Mouse (Mus musculus) hindbrain, embryonic 14.5 days (tissue): ENCODE measurements around the gene Cpne7. TPM values are rescaled to one million over a fixed set of nuclear protein-coding genes. Genes with fewer than 3 reads are reported as not detected.

Source experiments
- ATAC-seq: fragments of 200-750 bp; cut with Nextera tagmentation; 2 replicates; pipeline ENCODE4 v1.8.0; 2017; ENCODE audit warnings: moderate number of reproducible peaks, mild to moderate bottlenecking, moderate TSS enrichment, moderate library complexity; ENCODE audit not compliant: low FRiP score
- DNase-seq: peaks from one replicate; pipeline ENCODE4 v3.0.0-alpha.2; 2015; ENCODE audit warnings: low spot score
- H3K27ac ChIP-seq: fragments of 300-500 bp; sonication (generic); 2 replicates; pipeline ENCODE4 v1.5.1; 2014; ENCODE audit warnings: mild to moderate bottlenecking, moderate library complexity
- H3K27me3 ChIP-seq: fragments of 300-500 bp; sonication (generic); 2 replicates; pipeline ENCODE4 v1.6.1; 2014; ENCODE audit warnings: mild to moderate bottlenecking, low read length, mixed read lengths; ENCODE audit not compliant: control insufficient read depth, insufficient read depth
- H3K36me3 ChIP-seq: fragments of 300-500 bp; sonication (generic); replicated peaks from 2 replicates; pipeline ENCODE4 v1.6.1; 2014; ENCODE audit not compliant: control insufficient read depth, insufficient read depth
- H3K4me1 ChIP-seq: fragments of 300-500 bp; sonication (generic); replicated peaks from 2 replicates; pipeline ENCODE4 v1.6.1; 2014; ENCODE audit warnings: antibody characterized with exemption, low read length, mixed read lengths; ENCODE audit not compliant: control insufficient read depth, insufficient read depth
- H3K4me2 ChIP-seq: fragments of 300-500 bp; sonication (generic); replicated peaks from 2 replicates; pipeline ENCODE4 v1.6.1; 2014; ENCODE audit warnings: mild to moderate bottlenecking, moderate library complexity
- H3K4me3 ChIP-seq: fragments of 300-500 bp; sonication (generic); replicated peaks from 2 replicates; pipeline ENCODE4 v1.5.1; 2014; ENCODE audit warnings: mild to moderate bottlenecking, low read length
- H3K9ac ChIP-seq: fragments of 300-500 bp; sonication (generic); 2 replicates; pipeline ENCODE4 v1.6.1; 2014
- H3K9me3 ChIP-seq: fragments of 300-500 bp; sonication (generic); 2 replicates; pipeline ENCODE4 v1.6.1; 2016; ENCODE audit warnings: low read length; ENCODE audit not compliant: control insufficient read depth
- WGBS: fragments of 180-500 bp; shearing (Covaris S2); extraction: QIAGEN DNeasy Blood & Tissue Kit; methylation state at CpG from one replicate; pipeline ENCODE4 v1.1.7; 2014; 5-methylcytosine and 5-hydroxymethylcytosine counted together
- polyA plus RNA-seq: library from polyadenylated mRNA; unstranded; fragments of >200 nt; fragmentation: Nextera tagmentation; extraction: Ambion mirVana; gene quantifications from 2 replicates; pipeline ENCODE4 v1.2.1, GENCODE M21; 2014

Gene Cpne7
- polyA plus RNA-seq, 1 experiment from 2014 or later, result 2.2 TPM

DNA sequence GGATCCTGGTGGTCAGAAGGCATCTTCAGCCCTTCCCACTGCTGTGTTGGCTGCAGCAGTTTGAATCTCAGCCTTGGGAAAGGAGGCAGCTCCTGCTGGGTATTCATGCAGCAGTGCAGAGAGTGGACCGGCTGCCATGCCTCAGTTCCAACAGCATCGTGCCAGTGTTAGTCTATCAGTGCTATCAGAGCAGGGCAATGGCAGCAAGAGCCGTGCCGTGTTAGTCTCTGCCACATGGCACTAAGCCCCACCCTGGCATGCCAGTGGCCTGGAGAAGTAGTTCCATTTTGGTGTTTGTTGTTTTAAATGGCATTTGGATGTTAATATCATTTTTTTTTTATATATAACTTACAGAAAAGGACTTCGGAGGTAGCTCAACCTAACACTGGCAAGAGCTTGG lies 8.2 kb upstream of the Cpne7 start:
- Histone ChIP-seq H3K27me3 (no peaks in the 10 kb centered on the region), H3K4me1 (peaks cover under 1% of the 10 kb centered on the region), H3K4me3 (no peak overlapping the region), H3K36me3 (peaks cover 20% of the 10 kb centered on the region), H3K9ac (no peak overlapping the region), H3K27ac (no peak overlapping the region), H3K9me3 (no peaks in the 10 kb centered on the region), H3K4me2 (no peak overlapping the region)
- ATAC-seq, result no peak
- DNase-seq, result no peak
- 90% methylated on average over 5 of the region's 5 CpGs for WGBS

DNA sequence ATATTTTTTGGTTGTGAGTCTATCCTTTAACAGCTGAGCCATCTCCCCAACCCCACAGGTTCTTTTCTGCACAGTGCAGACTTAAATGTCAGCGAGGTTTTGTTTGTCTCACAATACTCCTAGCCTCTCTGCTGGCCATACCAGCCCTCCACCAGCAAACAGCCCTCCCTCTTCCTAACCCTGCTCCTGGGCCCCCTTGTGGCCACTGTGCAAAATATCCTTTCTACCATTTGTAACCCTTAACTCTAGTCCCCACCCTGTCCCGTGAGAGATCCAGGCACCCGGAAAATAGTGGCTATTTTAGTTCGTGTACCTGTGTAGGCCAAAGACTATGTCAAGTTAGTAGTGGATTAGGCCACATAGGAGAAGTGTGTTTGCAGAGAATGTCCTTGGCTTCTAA lies 6.5 kb upstream of the Cpne7 start:
- H3K4me3 ChIP-seq, result no peak overlapping the region
- H3K36me3 ChIP-seq, result peaks cover 3% of the 10 kb centered on the region
- DNase-seq (peak; percentile 47), ATAC-seq (no peak; the same call in 1 of the 2 replicates)
- H3K4me2 ChIP-seq, result no peak overlapping the region
- no peaks in the 10 kb centered on the region for H3K4me1 ChIP-seq
- H3K9ac ChIP-seq, result no peak overlapping the region
- no peaks in the 10 kb centered on the region for H3K9me3 ChIP-seq
- no peak overlapping the region for H3K27ac ChIP-seq
- 19% methylated on average over 4 of the region's 4 CpGs for WGBS
- peaks cover 1% of the 10 kb centered on the region for H3K27me3 ChIP-seq

DNA sequence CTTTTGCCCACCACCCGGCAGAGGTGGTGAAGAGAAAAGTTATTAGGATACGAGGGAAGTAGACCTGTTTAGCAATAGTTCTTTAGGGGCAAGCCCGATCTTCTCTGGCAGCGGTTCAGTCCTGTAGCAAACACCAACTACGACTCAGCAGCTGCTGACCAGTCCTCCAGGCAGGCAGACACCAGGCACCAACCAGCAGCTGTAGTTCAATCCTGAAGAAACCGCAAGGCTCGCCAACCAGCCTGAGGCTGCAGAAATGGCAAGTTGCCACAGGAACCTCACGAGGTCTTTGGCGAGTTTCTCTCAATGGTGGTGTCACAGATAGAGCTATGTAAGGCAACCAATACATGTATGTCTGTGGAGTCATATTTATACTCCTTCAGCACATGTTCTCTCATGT lies 4.3 kb upstream of the Cpne7 start:
- H3K9ac ChIP-seq, result no peak overlapping the region
- no peak overlapping the region for H3K4me3 ChIP-seq
- ATAC-seq (no peak), DNase-seq (no peak)
- H3K36me3 ChIP-seq, result no peaks in the 10 kb centered on the region
- peaks cover 24% of the 10 kb centered on the region for H3K27me3 ChIP-seq
- 80% methylated on average over 9 of the region's 9 CpGs for WGBS
- H3K4me1 ChIP-seq, result peaks cover 8% of the 10 kb centered on the region
- H3K9me3 ChIP-seq, result no peaks in the 10 kb centered on the region
- no peak overlapping the region for H3K4me2 ChIP-seq
- H3K27ac ChIP-seq, result no peak overlapping the region

DNA sequence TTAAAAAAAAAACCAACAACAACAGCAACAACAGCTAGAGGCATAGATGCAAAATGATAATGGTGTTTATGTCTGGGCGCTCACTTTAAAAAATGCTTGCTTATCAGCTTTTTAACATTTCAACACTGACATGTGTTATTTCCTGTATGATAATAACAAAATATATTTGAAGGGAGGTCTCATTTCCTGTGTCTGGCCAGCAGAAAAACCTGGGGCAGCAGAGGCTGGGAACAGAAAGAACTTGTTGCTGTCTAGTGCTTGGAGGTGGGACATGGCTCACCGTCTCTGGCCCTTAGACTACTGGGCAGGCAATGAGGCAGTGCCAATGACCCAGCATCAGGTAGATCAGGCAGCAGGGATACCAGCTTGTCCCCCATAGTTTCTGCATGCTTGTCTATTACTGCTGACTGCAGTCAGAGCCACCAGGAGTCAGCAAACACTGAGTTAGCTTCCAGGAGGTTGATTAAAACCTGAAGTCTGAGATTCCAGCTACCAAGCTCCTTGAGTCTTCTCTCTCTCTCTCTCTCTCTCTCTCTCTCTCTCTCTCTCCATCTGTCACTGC lies 3.2 kb upstream of the Cpne7 start:
- Histone ChIP-seq H3K27ac (no peak overlapping the region), H3K9ac (no peak overlapping the region), H3K4me2 (no peak overlapping the region), H3K4me1 (peaks cover 8% of the 10 kb centered on the region), H3K4me3 (no peak overlapping the region), H3K27me3 (peaks cover 35% of the 10 kb centered on the region), H3K36me3 (no peaks in the 10 kb centered on the region), H3K9me3 (no peaks in the 10 kb centered on the region)
- 71% methylated on average over 2 of the region's 2 CpGs for WGBS
- DNase-seq, result no peak
- no peak for ATAC-seq

DNA sequence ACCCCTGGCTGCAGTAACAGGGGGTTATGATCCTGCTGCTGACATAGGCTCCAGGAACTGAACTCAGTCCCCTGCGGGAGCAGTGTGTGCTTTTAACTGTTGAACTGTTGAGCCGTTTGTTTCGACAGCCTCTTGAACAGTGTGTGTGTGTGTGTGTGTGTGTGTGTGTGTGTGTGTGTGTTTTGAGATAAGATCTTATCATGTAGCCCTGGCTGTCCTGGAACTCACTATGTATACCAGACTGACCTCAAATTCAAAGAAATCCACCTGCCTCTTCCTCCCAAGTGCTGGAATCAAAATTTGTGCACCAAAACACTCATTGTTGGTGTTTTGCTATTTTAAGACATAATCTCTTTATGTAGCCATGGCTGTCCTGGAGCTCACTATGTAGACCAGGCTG lies 2.5 kb upstream of the Cpne7 start:
- Histone ChIP-seq H3K27ac (no peak overlapping the region), H3K36me3 (no peaks in the 10 kb centered on the region), H3K4me1 (peaks cover 8% of the 10 kb centered on the region), H3K27me3 (peaks cover 41% of the 10 kb centered on the region), H3K9ac (no peak overlapping the region), H3K4me3 (no peak overlapping the region), H3K9me3 (no peaks in the 10 kb centered on the region), H3K4me2 (no peak overlapping the region)
- ATAC-seq, result no peak
- 62% methylated on average over 3 of the region's 3 CpGs for WGBS
- DNase-seq, result no peak

DNA sequence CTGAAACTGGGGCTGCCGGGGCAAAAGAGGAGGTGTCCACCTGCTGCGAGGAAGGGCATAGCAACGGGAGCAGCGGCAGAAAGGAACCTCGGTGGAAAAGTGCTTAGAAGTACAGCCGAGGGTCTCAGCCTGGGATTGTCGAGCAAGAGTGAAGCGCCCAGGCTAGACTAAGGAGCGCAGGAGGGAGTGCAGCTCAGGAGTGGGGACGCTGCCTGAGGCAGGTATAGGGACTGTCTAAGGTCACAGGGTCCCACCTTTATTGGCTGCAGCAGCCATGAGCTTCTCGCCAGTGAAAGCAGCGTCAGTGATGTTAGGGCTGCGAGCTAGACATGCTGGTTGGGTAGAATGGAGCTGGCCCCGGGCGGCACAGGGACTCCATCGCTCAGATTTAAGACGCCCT lies 570 bp downstream of the Cpne7 start:
- WGBS, result 2% methylated on average over 17 of the region's 17 CpGs
- H3K9ac ChIP-seq, result peak overlapping the region; percentile 55; the same call in 1 of the 2 replicates
- ATAC-seq, result no peak

DNA sequence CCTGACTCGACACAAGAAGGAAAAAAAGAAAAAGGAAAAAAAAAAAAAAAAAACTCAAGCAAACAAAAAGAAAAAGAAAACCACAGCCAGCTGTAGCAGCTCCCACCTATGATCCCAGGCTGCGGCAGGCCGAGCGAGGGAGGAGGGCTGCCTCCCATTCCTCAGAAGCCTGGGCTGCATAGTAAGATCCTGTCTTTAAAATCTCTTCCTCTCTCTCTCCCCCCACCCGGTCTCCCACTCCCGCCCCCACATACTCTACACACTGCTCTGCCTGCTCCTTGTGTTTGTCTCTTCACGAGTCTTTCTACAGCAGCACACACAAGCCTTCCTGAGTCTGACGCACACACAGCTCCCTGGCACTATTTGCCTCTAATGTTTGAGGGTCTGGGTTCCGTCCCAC lies 4.9 kb downstream of the Cpne7 start:
- H3K9ac ChIP-seq, result no peak overlapping the region
- no peak for ATAC-seq
- H3K9me3 ChIP-seq, result no peaks in the 10 kb centered on the region
- no peak overlapping the region for H3K4me3 ChIP-seq
- WGBS, result 79% methylated on average over 9 of the region's 9 CpGs
- H3K36me3 ChIP-seq, result no peaks in the 10 kb centered on the region
- H3K27ac ChIP-seq, result no peak overlapping the region
- no peak overlapping the region for H3K4me2 ChIP-seq
- peaks cover 7% of the 10 kb centered on the region for H3K4me1 ChIP-seq
- no peak for DNase-seq
- H3K27me3 ChIP-seq, result peaks cover 38% of the 10 kb centered on the region

More for the DNA sequence above, 570 bp downstream of the Cpne7 start:
- Histone ChIP-seq H3K4me1 (peaks cover 8% of the 10 kb centered on the region), H3K27me3 (peaks cover 44% of the 10 kb centered on the region), H3K9me3 (no peaks in the 10 kb centered on the region), H3K27ac (no peak overlapping the region), H3K36me3 (no peaks in the 10 kb centered on the region), H3K4me2 (peak overlapping the region; percentile 60), H3K4me3 (peak overlapping the region; percentile 42)
- DNase-seq, result no peak

DNA sequence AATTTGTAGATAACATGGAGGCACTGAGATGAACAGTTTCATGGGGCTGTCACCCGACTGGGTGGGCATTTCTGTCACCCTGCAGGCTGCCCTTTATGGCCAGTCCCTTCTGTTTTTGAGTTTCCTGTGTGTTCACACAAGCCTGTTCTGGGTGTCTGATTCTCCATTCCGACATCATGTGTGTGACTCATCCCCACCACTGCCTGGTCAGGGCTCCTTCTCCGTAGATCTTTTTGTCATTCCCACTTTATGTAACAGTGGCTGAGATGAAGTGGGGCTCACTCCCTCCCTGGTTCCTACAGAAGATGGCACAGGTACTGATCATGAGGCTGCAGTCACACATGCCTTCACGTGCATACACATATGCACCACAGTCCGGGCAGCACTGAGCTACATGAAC lies 5.5 kb downstream of the Cpne7 start:
- Histone ChIP-seq H3K4me3 (no peak overlapping the region), H3K27ac (no peak overlapping the region), H3K36me3 (no peaks in the 10 kb centered on the region), H3K9ac (no peak overlapping the region), H3K4me2 (no peak overlapping the region), H3K27me3 (peaks cover 31% of the 10 kb centered on the region), H3K4me1 (peaks cover 1% of the 10 kb centered on the region; the same call in 1 of the 2 replicates), H3K9me3 (no peaks in the 10 kb centered on the region)
- ATAC-seq (no peak), DNase-seq (no peak)
- 84% methylated on average over 5 of the region's 5 CpGs for WGBS

DNA sequence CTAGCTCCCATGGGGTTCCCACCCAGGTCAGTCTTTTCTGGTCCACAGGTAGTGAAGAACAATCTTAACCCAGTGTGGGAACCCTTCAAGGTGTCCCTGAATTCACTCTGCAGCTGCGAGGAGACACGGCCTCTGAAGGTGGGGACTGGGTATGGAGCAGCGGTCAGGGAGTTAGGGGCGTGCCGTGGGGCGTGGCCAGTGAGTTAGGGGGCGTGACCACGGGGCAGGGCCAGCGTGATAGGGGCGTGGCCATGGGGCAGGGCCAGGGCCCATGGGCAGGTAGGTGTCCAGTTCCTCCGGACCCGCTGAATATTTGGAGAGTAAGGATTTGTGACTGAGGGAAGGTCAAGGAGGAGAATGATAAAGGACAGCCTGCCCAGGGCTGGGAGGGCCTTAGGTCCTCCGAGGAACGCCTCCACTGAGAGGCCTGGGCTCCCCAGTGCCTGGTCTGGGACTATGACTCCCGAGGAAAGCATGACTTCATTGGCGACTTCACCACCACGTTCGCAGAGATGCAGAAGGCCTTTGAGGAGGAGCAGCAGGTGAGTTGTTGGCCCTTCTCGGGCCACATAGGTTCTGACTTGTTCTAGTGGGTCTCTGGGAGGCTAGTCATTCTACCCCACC lies 9.1 kb downstream of the Cpne7 start:
- no peak overlapping the region for H3K4me2 ChIP-seq
- H3K9me3 ChIP-seq, result no peaks in the 10 kb centered on the region
- WGBS, result 6% methylated on average over 19 of the region's 19 CpGs

More for the DNA sequence above, 9.1 kb downstream of the Cpne7 start:
- Histone ChIP-seq H3K27ac (no peak overlapping the region), H3K4me3 (no peak overlapping the region), H3K27me3 (peaks cover 9% of the 10 kb centered on the region), H3K4me1 (no peaks in the 10 kb centered on the region), H3K9ac (no peak overlapping the region), H3K36me3 (no peaks in the 10 kb centered on the region)
- DNase-seq, result no peak
- ATAC-seq, result no peak
